Mouse (Mus musculus) liver, postnatal 0 days (tissue): ENCODE data around the gene Pus10. TPM values are rescaled to one million over a fixed set of nuclear protein-coding genes. Genes with fewer than 3 reads are reported as not detected.
A peak's percentile ranks its signal among the peaks of the same experiment; 100 is the strongest.

Experiments used
- ATAC-seq: fragments of 200-750 bp; cut with Nextera tagmentation; 2 replicates; pipeline ENCODE4 v1.8.0; 2017; ENCODE audit warnings: mild to moderate bottlenecking, moderate library complexity
- DNase-seq: peaks from one replicate; pipeline ENCODE4 v3.0.0-alpha.2; 2016
- H3K27ac ChIP-seq: fragments of 300-500 bp; sonication (generic); 2 replicates; pipeline ENCODE4 v1.5.1; 2014; ENCODE audit warnings: antibody characterized with exemption, moderate library complexity, mild to moderate bottlenecking, low read depth
- H3K27me3 ChIP-seq: fragments of 300-500 bp; sonication (generic); 2 replicates; pipeline ENCODE4 v1.6.1; 2014; ENCODE audit warnings: low read length, control low read depth, mixed read lengths; ENCODE audit not compliant: insufficient read depth
- H3K36me3 ChIP-seq: fragments of 300-500 bp; sonication (generic); replicated peaks from 2 replicates; pipeline ENCODE4 v1.6.1; 2014; ENCODE audit warnings: mild to moderate bottlenecking, control low read depth, low read length, moderate library complexity, mixed read lengths; ENCODE audit not compliant: insufficient read depth
- H3K4me1 ChIP-seq: fragments of 300-500 bp; sonication (generic); 2 replicates; pipeline ENCODE4 v1.6.1; 2014; ENCODE audit warnings: antibody characterized with exemption, mild to moderate bottlenecking, control low read depth; ENCODE audit not compliant: insufficient read depth
- H3K4me2 ChIP-seq: fragments of 300-500 bp; sonication (generic); 2 replicates; pipeline ENCODE4 v1.6.1; 2014; ENCODE audit warnings: low read depth, mild to moderate bottlenecking, low read length, moderate library complexity, mixed read lengths
- H3K4me3 ChIP-seq: fragments of 300-500 bp; sonication (generic); 2 replicates; pipeline ENCODE4 v1.5.1; 2014; ENCODE audit warnings: low read depth, low read length
- H3K9ac ChIP-seq: fragments of 300-500 bp; sonication (generic); replicated peaks from 2 replicates; pipeline ENCODE4 v1.6.1; 2014; ENCODE audit warnings: mild to moderate bottlenecking, moderate library complexity
- H3K9me3 ChIP-seq: fragments of 300-500 bp; sonication (generic); 2 replicates; pipeline ENCODE4 v1.6.1; 2016; ENCODE audit warnings: mild to moderate bottlenecking, control low read depth, low read length, mixed read lengths
- CTCF ChIP-seq: sonication (generic); IDR thresholded peaks from 2 replicates; pipeline ENCODE4 v1.5.1; 2016; ENCODE audit warnings: antibody characterized with exemption, low read depth
- EP300 ChIP-seq: IDR thresholded peaks from 2 replicates; pipeline ENCODE4 v1.6.1; 2016; ENCODE audit warnings: antibody characterized with exemption, low read depth, mild to moderate bottlenecking
- WGBS: fragments of 180-500 bp; shearing (Covaris S2); extraction: QIAGEN DNeasy Blood & Tissue Kit; methylation state at CpG from one replicate; pipeline ENCODE4 v1.1.7; 2014; ENCODE audit not compliant: insufficient replicate concordance; 5-methylcytosine and 5-hydroxymethylcytosine counted together
- polyA plus RNA-seq: library from polyadenylated mRNA; unstranded; fragments of >200 nt; fragmentation: Nextera tagmentation; extraction: Ambion mirVana; gene quantifications from 2 replicates; pipeline ENCODE4 v1.2.1, GENCODE M21; 2015

The Pus10 gene
- 10.3 and 10.4 TPM in 2 replicates for polyA plus RNA-seq

DNA sequence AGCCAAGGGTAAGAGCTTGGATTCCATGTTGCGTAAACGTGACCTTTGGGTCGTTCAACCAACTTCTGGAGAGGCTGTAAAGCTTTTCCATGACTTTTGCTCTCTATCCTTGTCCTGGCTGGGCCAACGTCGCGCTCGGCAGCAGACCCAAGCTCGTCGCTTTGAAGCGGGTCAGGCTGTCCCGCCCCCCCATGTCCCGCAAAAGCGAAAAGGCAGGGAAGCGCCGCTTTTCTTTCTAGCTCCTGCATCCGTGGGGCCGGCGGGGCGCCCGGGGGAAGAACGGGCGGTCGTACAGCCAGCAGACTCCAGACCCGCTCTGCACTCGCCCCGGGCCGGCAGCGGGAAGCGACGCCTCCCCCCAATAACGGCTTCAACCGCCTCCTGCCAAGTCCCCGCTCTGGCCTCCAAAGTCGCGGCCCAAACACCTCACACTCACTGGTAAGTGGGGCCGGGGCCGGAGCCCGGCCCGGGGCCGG, at the start of gene Pus10:
Gene Pus10 (plus strand): TSS at position 364 of the 476 bp plus-strand sequence.
- no peaks in the 10 kb centered on the region for H3K27me3 ChIP-seq
- peak within 1 kb of the TSS; percentile 82 for H3K4me2 ChIP-seq
- TF ChIP-seq EP300 (peak; percentile 35; the same call in 1 of the 2 replicates), CTCF (no peak)
- 2% methylated on average over 39 of the region's 40 CpGs for WGBS
- ATAC-seq (peak; percentile 62), DNase-seq (peak; percentile 72)
- peak within 1 kb of the TSS; percentile 97 for H3K4me3 ChIP-seq
- H3K27ac ChIP-seq = peak within 1 kb of the TSS; percentile 96
- peaks cover 3% of the 10 kb centered on the region; the same call in 1 of the 2 replicates for H3K36me3 ChIP-seq
- peaks cover 4% of the 10 kb centered on the region for H3K4me1 ChIP-seq
- no peaks in the 10 kb centered on the region for H3K9me3 ChIP-seq
- H3K9ac ChIP-seq = peak within 1 kb of the TSS; percentile 96

DNA sequence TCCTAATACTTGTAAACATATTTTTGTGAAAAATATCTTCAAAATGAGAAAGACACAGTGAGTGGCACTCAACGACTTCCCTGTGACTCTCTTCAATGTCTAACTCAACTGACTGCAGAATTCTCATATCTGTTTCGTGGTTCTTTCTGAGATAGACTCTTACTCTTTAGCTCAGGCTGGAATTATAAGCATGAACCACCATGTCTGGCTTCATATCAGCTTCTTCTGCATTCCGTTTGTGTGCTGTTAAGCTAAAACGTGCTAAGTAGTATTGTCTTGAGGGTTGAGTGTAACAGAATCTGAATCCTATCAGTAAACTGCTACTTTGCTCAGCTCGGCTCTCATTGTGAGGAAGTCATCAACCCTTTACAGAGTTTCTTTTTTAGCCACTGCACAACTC, 46.5 kb upstream of the Pus10 start:
- Histone ChIP-seq H3K4me2 (no peak overlapping the region), H3K9ac (no peak overlapping the region), H3K27ac (no peak overlapping the region), H3K36me3 (peaks cover 8% of the 10 kb centered on the region), H3K27me3 (no peaks in the 10 kb centered on the region), H3K4me1 (no peaks in the 10 kb centered on the region), H3K9me3 (no peaks in the 10 kb centered on the region), H3K4me3 (no peak overlapping the region)
- 60% methylated on average over 5 of the region's 5 CpGs for WGBS
- ATAC-seq (no peak), DNase-seq (no peak)
- TF ChIP-seq EP300 = no peak

DNA sequence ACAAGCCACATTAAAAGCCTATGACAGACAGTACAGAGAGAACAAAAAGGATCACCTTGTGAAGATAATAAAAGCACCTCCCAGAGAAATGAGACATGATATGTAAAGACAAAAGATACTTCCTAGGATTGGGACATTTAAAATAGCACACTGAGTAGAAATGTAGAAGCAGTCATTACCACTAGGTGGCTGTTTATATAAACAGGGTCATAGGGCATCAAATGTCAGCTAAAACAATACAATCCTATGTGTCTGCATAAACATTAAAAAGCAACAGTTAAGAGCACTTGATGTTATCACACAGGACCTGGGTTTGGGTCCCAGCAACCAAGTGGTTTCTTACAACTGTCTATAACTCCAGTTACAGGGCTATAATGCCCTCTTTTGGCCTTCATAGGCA, 34.8 kb upstream of the Pus10 start:
- H3K27me3 ChIP-seq = no peaks in the 10 kb centered on the region
- H3K27ac ChIP-seq = no peak overlapping the region
- no peaks in the 10 kb centered on the region for H3K9me3 ChIP-seq
- H3K36me3 ChIP-seq = no peaks in the 10 kb centered on the region; the same call in 1 of the 2 replicates
- ATAC-seq (no peak), DNase-seq (no peak)
- H3K4me3 ChIP-seq = no peak overlapping the region
- no peak overlapping the region for H3K9ac ChIP-seq
- TF ChIP-seq CTCF (peak; percentile 38), EP300 (no peak)
- peaks cover 8% of the 10 kb centered on the region for H3K4me1 ChIP-seq
- no peak overlapping the region for H3K4me2 ChIP-seq

DNA sequence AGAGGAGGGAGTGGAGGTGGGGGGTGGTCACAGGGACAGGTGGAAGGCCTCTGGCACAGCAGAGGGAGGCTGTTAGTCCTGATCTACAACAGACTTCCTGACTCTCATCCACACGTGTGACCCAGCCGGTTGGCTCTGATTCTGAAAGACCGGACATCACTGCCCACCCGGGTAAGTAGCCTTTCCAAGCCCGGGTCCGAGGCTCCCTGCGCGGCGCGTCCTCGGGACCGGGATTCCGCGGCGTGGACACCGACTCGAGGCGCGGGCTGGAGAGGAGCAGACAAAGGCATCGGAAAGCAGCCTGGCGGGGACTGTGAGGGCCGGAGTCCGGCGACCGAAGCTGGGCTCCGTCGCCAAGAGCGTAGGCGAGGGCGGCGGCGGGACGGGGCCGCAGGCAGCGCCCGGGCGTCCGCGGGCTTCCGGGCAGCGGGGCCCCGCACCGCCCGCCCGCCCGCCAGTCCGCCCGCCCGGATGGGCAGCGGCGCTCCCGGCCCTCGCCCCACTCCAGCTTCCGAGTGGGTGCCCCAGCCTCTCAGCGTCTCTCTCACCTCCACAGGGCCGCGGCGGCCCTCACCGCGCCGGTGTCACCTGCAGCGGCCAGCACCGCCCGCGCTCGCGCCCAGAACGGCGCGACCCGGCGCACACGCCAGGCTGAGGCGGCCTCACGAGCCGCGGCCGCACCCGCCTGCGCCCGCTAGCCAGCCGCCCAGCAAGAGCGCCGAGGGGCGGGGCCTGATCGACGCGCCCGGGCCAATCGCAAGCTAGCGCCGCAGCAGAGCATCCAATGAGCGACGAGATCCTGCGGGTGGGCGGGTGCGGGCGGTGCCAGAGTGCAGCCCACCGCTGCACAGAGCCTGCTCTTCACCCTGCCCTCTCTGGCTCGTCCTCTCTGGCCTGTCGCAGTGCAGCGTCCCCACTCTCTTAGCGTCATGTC, 32.3 kb upstream of the Pus10 start, which contains the start of gene 0610010F05Rik:
Gene 0610010F05Rik (minus strand): TSS at position 695 of the 934 bp plus-strand sequence.
- H3K4me2 ChIP-seq = peak within 1 kb of the TSS; percentile 87
- under 1% methylated on average over 69 of the region's 103 CpGs for WGBS
- H3K27me3 ChIP-seq = no peaks in the 10 kb centered on the region
- H3K9me3 ChIP-seq = no peaks in the 10 kb centered on the region
- H3K4me1 ChIP-seq = peaks cover 8% of the 10 kb centered on the region
- no peaks in the 10 kb centered on the region for H3K36me3 ChIP-seq
- peak within 1 kb of the TSS; percentile 89 for H3K4me3 ChIP-seq
- TF ChIP-seq CTCF = no peak
- TF ChIP-seq EP300 = no peak
- H3K9ac ChIP-seq = peak within 1 kb of the TSS; percentile 90
- DNase-seq (peak; percentile 96), ATAC-seq (peak; percentile 99)
- peak within 1 kb of the TSS; percentile 95 for H3K27ac ChIP-seq

DNA sequence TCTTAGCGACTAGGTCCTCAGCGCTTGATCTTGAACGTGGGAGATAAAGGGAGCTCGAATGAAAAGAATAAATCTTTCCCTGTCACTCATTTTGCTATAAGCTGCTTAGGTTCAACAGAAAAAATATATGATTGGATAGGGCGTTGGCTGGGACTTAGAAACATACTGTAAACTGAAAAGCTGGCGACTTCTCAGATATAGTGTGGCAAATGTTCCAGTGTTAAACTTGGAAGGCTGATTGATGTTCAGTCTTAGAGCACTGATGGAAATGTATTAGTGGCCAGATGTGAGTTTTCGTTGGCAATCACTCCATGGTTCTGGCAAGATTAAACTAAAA, 31.6 kb upstream of the Pus10 start:
- Histone ChIP-seq H3K27me3 (no peaks in the 10 kb centered on the region), H3K4me1 (peaks cover 8% of the 10 kb centered on the region), H3K4me2 (peak overlapping the region; percentile 87), H3K9me3 (no peaks in the 10 kb centered on the region), H3K36me3 (0 out of 2 replicates have a peak, but pooled peaks cover 2% of the 10 kb centered on the region), H3K27ac (peak overlapping the region; percentile 56; the same call in 1 of the 2 replicates), H3K9ac (peak overlapping the region; percentile 90; the same call in 1 of the 2 replicates), H3K4me3 (peak overlapping the region; percentile 89)
- TF ChIP-seq CTCF = no peak
- TF ChIP-seq EP300 = no peak
- no peak for DNase-seq
- ATAC-seq = no peak
- 8% methylated on average over 7 of the region's 7 CpGs for WGBS

DNA sequence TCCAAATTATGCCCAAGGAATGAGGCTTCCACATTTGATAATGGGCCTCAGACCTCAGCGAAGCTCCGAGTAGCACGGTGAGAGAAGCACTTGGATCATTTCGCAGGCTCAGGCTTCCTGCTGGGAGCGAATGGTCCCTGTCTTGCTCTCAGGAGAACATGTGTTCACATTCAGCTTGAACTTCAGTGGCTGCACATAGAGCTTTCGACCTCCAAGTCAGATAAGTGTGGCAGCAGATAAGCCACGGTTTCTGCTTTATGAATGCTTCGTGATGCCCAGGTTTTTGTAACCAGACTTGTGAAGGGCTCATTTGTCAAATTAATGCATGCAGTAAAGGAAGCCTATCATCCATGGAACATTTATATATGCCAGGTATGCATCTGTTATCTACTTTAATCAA, 30.9 kb upstream of the Pus10 start:
- Histone ChIP-seq H3K9ac (no peak overlapping the region), H3K4me1 (peaks cover 8% of the 10 kb centered on the region), H3K27me3 (no peaks in the 10 kb centered on the region), H3K36me3 (0 out of 2 replicates have a peak, but pooled peaks cover 4% of the 10 kb centered on the region), H3K9me3 (no peaks in the 10 kb centered on the region), H3K27ac (no peak overlapping the region), H3K4me2 (no peak overlapping the region; the same call in 1 of the 2 replicates), H3K4me3 (no peak overlapping the region)
- DNase-seq (no peak), ATAC-seq (no peak)
- no peak for TF ChIP-seq CTCF
- TF ChIP-seq EP300 = no peak
- WGBS = 63% methylated on average over 8 of the region's 8 CpGs
